Mouse (Mus musculus): ENCODE results near the gene Slc19a1. TPM values are rescaled to one million over a fixed set of nuclear protein-coding genes. Genes with fewer than 3 reads are reported as not detected.

The Slc19a1 gene
- total and polyA plus RNA-seq, 3 experiments, result 17.4 to 105 (median 24.1) TPM

GRCm38 (mm10) chr10:77093817-77094216 lies 61.8 kb downstream of the Slc19a1 start:
- no peak for DNase-seq

GRCm38 (mm10) chr10:77095666-77096065 lies 63.6 kb downstream of the Slc19a1 start:
- no peak for DNase-seq

GRCm38 (mm10) chr10:77097006-77097889 lies 65.2 kb downstream of the Slc19a1 start:
- DNase-seq, result no peak

- no peak for DNase-seq
Measured at GRCm38 (mm10) chr10:77097890-77098200, 65.8 kb downstream of the Slc19a1 start.

GRCm38 (mm10) chr10:77098619-77099018 lies 66.6 kb downstream of the Slc19a1 start:
- no peak for DNase-seq

GRCm38 (mm10) chr10:77099777-77100176 lies 67.7 kb downstream of the Slc19a1 start:
- no peak for DNase-seq

- DNase-seq, result no peak
Measured at GRCm38 (mm10) chr10:77103689-77104088, 71.6 kb downstream of the Slc19a1 start.

GRCm38 (mm10) chr10:77104327-77104726 lies 72.3 kb downstream of the Slc19a1 start:
- no peak for DNase-seq

- DNase-seq, result no peak
Measured at GRCm38 (mm10) chr10:77108106-77108505, 76.1 kb downstream of the Slc19a1 start.

GRCm38 (mm10) chr10:77110010-77110409 lies 78.0 kb downstream of the Slc19a1 start:
- no peak for DNase-seq

Other genes starting within 250 kb of the Slc19a1 start
- 10 to 100 TPM; 30.2 to 40.3 TPM for gene Pcbp3, start 70.4 kb upstream of the Slc19a1 start, total RNA-seq (2021)
- gene Pcbp3, start 70.4 kb upstream of the Slc19a1 start, polyA plus RNA-seq (2012; rRNA removed), result 22.9 and 25.6 TPM in 2 replicates
- 10 to 100 TPM; 26.7 to 40.0 TPM for gene Col18a1, start 134.3 kb downstream of the Slc19a1 start, total RNA-seq (2021)
- 75.8 and 78.8 TPM in 2 replicates for gene Col18a1, start 134.3 kb downstream of the Slc19a1 start, polyA plus RNA-seq (2012; rRNA removed)
- 10 to 100 TPM; 73.0 to 87.9 TPM for gene Pofut2, start 227.0 kb downstream of the Slc19a1 start, total RNA-seq (2021)
- 107 and 117 TPM in 2 replicates for gene Pofut2, start 227.0 kb downstream of the Slc19a1 start, polyA plus RNA-seq (2012; rRNA removed)